Mouse (Mus musculus) gastrocnemius, postnatal 4 days (tissue): ENCODE measurements around the gene Rps10. TPM values are rescaled to one million over a fixed set of nuclear protein-coding genes. Genes with fewer than 3 reads are reported as not detected.
A peak's percentile ranks its signal among the peaks of the same experiment; 100 is the strongest.

ENCODE experiments used
- DNase-seq, 2 experiments: peaks; one replicate each; pipeline ENCODE4 v3.0.0; 2021 to 2022; ENCODE audit warnings: low spot score in 2 of 2, mixed read lengths in 2 of 2
- long read RNA-seq, 2 experiments: library from polyadenylated mRNA; stranded (forward); transcript quantifications; one replicate each; pipeline ENCODE4 v2.0.0; 2021
- total RNA-seq, 2 experiments: library from RNA; stranded (reverse); gene quantifications; 2 replicates each; pipeline ENCODE4 v1.2.3; 2021

Rps10 gene
- 1,000 to 10,000 TPM in 1 of 2 experiments, 100 to 1,000 TPM in 1; 893 to 1,001 TPM for total RNA-seq
- long read RNA-seq, experiment 1, transcript Rps10-203 (6 exons, 887 nt), result major isoform, 61 of 68 reads
- long read RNA-seq, experiment 1, partial matches to known transcripts, result 3 of 68 reads
- long read RNA-seq, experiment 1, other reads (novel, unspliced or antisense), result 3 of 68 reads
- long read RNA-seq, experiment 2, transcript Rps10-203 (6 exons, 887 nt), result major isoform, 87 of 92 reads
- long read RNA-seq, experiment 2, partial matches to known transcripts, result 1 of 92 reads
- long read RNA-seq, experiment 2, other reads (novel, unspliced or antisense), result 2 of 92 reads

- no peak for DNase-seq
Observed at GRCm38 (mm10) chr17:27636132-27637020, at the start of gene Rps10. Gene Rps10 (minus strand): TSS chr17:27636669.

GRCm38 (mm10) chr17:27685550-27685913 is 49.1 kb upstream of the Rps10 start:
- DNase-seq, result no peak

GRCm38 (mm10) chr17:27684886-27685549 is 48.5 kb upstream of the Rps10 start:
- peak in 1 of 2 experiments; percentile 48 for DNase-seq

- DNase-seq, result no peak
Observed at GRCm38 (mm10) chr17:27678924-27679813, 42.7 kb upstream of the Rps10 start.

GRCm38 (mm10) chr17:27677756-27678155 is 41.3 kb upstream of the Rps10 start:
- DNase-seq, result no peak

GRCm38 (mm10) chr17:27676270-27676669 is 39.8 kb upstream of the Rps10 start:
- DNase-seq, result no peak

- no peak for DNase-seq
Observed at GRCm38 (mm10) chr17:27675453-27675852, 39.0 kb upstream of the Rps10 start.

- DNase-seq, result no peak
Observed at GRCm38 (mm10) chr17:27673945-27674344, 37.5 kb upstream of the Rps10 start.

GRCm38 (mm10) chr17:27671720-27672119 is 35.3 kb upstream of the Rps10 start:
- no peak for DNase-seq

- no peak for DNase-seq
Observed at GRCm38 (mm10) chr17:27658767-27659166, 22.3 kb upstream of the Rps10 start.

- no peak for DNase-seq
Observed at GRCm38 (mm10) chr17:27657123-27657522, 20.7 kb upstream of the Rps10 start.

- no peak for DNase-seq
Observed at GRCm38 (mm10) chr17:27656414-27656813, 19.9 kb upstream of the Rps10 start.

GRCm38 (mm10) chr17:27656011-27656399 is 19.5 kb upstream of the Rps10 start:
- DNase-seq, result no peak

GRCm38 (mm10) chr17:27655089-27656010 is 18.9 kb upstream of the Rps10 start, which contains the start of gene Pacsin1:
Gene Pacsin1 (plus strand): TSS chr17:27655509.
- DNase-seq, result no peak

- DNase-seq, result no peak
Observed at GRCm38 (mm10) chr17:27653253-27653959, 16.9 kb upstream of the Rps10 start.

- no peak for DNase-seq
Observed at GRCm38 (mm10) chr17:27652046-27652790, 15.7 kb upstream of the Rps10 start.

GRCm38 (mm10) chr17:27650586-27650985 is 14.1 kb upstream of the Rps10 start:
- no peak for DNase-seq

GRCm38 (mm10) chr17:27650160-27650559 is 13.7 kb upstream of the Rps10 start:
- no peak for DNase-seq
